Mouse (Mus musculus): ENCODE measurements at regions not wholly inside any gene's neighbourhood (a gene's known extent, or its start where the extent isn't known, plus 50 kb on each side); places are given as distances from the start of the nearest gene placed in this dataset.

- TF ChIP-seq CTCF (IDR thresholded peaks at IDR 0.05; ENCODE audit: extremely low read depth, insufficient read length, insufficient replicate concordance, low read depth, low read length) (no peak), POLR2A (IDR thresholded peaks at IDR 0.05; ENCODE audit: low read depth, low read length) (no peak)
Measured at GRCm38 (mm10) chr3:38050366-38050765, 326.1 kb upstream of the Gm5148 start.
